Mouse (Mus musculus) lung, embryonic 14.5 days (tissue): ENCODE data around the gene Gm20388. TPM values are rescaled to one million over a fixed set of nuclear protein-coding genes. Genes with fewer than 3 reads are reported as not detected.

ENCODE experiments used
- ATAC-seq: fragments of 200-750 bp; cut with Nextera tagmentation; 2 replicates; pipeline ENCODE4 v1.8.0; 2017; ENCODE audit warnings: mild to moderate bottlenecking, moderate TSS enrichment, moderate library complexity; ENCODE audit not compliant: insufficient read depth
- DNase-seq: peaks from one replicate; pipeline ENCODE4 v3.0.0-alpha.2; 2015
- H3K27ac ChIP-seq: fragments of 300-500 bp; sonication (generic); 2 replicates; pipeline ENCODE4 v1.5.1; 2014; ENCODE audit warnings: low read depth, mild to moderate bottlenecking, moderate library complexity
- H3K27me3 ChIP-seq: fragments of 300-500 bp; sonication (generic); 2 replicates; pipeline ENCODE4 v1.6.1; 2014; ENCODE audit warnings: low read length, control low read depth; ENCODE audit not compliant: insufficient read depth
- H3K36me3 ChIP-seq: fragments of 300-500 bp; sonication (generic); 2 replicates; pipeline ENCODE4 v1.6.1; 2014; ENCODE audit warnings: control low read depth; ENCODE audit not compliant: insufficient read depth
- H3K4me1 ChIP-seq: fragments of 300-500 bp; sonication (generic); 2 replicates; pipeline ENCODE4 v1.6.1; 2014; ENCODE audit warnings: antibody characterized with exemption, control low read depth; ENCODE audit not compliant: insufficient read depth
- H3K4me2 ChIP-seq: fragments of 300-500 bp; sonication (generic); 2 replicates; pipeline ENCODE4 v1.6.1; 2014; ENCODE audit warnings: mild to moderate bottlenecking
- H3K4me3 ChIP-seq: fragments of 300-500 bp; sonication (generic); 2 replicates; pipeline ENCODE4 v1.5.1; 2014; ENCODE audit warnings: low read depth, low read length
- H3K9ac ChIP-seq: fragments of 300-500 bp; sonication (generic); 2 replicates; pipeline ENCODE4 v1.6.1; 2014
- H3K9me3 ChIP-seq: fragments of 300-500 bp; sonication (generic); 2 replicates; pipeline ENCODE4 v1.6.1; 2016; ENCODE audit warnings: low read depth, low read length, control low read depth
- CTCF ChIP-seq: IDR thresholded peaks from 2 replicates; pipeline ENCODE4 v1.5.1; 2016; ENCODE audit warnings: antibody characterized with exemption, low read depth
- WGBS: fragments of 180-500 bp; shearing (Covaris S2); extraction: QIAGEN DNeasy Blood & Tissue Kit; methylation state at CpG from one replicate; pipeline ENCODE4 v1.1.7; 2014; 5-methylcytosine and 5-hydroxymethylcytosine counted together
- polyA plus RNA-seq: library from polyadenylated mRNA; unstranded; fragments of >200 nt; fragmentation: Nextera tagmentation; extraction: Ambion mirVana; gene quantifications from 2 replicates; pipeline ENCODE4 v1.2.1, GENCODE M21; 2014

The Gm20388 gene
- polyA plus RNA-seq, 1 experiment from 2014 or later: not detected

DNA sequence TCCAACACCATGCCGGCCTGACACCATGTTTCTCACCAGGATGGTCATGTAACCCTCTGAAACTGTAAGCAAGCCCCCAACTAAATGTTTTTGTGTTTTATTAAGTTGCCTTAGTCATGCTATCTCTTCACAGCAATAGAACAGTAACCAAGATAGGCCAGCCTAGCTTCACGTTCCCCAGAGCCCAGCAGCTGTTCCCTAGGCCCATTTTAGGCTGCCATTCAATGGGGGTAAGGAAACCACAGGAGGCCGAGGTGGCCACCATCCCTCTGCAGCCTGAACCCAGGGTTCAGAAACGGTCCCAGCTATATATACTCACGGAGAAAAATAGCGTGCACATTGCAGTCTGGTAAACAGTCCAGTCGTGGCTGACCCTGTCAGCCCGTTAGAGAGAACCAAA is 2633.5 kb downstream of the Gm20388 start:
- WGBS: 88% methylated on average over 8 of the region's 8 CpGs
- Histone ChIP-seq H3K4me2 (no peak overlapping the region), H3K9me3 (no peaks in the 10 kb centered on the region), H3K9ac (no peak overlapping the region), H3K4me1 (peaks cover 18% of the 10 kb centered on the region), H3K4me3 (no peak overlapping the region), H3K27me3 (no peaks in the 10 kb centered on the region), H3K36me3 (peaks cover 29% of the 10 kb centered on the region; the same call in 1 of the 2 replicates), H3K27ac (no peak overlapping the region)
- DNase-seq: no peak
- TF ChIP-seq CTCF: no peak
- no peak for ATAC-seq

DNA sequence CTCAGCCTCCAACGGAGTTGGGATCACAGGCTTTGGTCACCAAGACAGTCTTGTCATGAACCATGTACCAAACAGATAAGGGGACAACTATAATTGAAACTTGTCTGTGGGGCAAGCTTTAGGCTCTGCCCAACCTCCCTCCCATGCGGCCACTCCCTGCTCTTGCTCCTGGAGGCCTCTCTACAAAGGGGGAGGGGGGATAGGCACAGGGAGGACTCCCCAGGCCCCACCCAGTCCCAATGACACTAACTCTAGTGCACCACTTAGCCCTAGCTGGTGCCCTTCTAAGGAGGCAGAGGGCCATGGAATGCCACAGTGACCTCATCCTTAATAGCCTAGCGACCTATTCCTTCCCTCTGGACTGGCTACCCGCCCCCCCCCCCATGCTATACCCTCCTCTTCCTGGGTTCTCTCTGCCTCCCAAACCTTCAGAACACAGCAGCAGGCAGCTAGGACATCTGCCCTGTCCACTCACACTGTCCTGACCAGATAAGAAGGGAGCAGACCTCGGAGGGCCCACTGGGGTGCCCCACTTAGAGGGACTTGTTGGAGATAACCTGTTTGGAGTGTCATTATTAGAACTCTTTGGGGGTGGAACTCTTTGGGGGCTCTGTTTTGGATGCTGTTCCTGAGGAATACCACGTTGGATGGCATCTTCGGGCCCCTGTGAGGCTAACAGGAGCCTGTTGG is 2635.6 kb downstream of the Gm20388 start:
- WGBS: 74% methylated on average over 7 of the region's 7 CpGs
- peaks cover 18% of the 10 kb centered on the region for H3K4me1 ChIP-seq
- no peak for TF ChIP-seq CTCF
- no peaks in the 10 kb centered on the region for H3K27me3 ChIP-seq
- peak overlapping the region; percentile 44; the same call in 1 of the 2 replicates for H3K9ac ChIP-seq
- no peak for DNase-seq
- no peak overlapping the region; the same call in 1 of the 2 replicates for H3K4me3 ChIP-seq
- no peak for ATAC-seq
- no peaks in the 10 kb centered on the region for H3K9me3 ChIP-seq
- H3K4me2 ChIP-seq: peak overlapping the region; percentile 93
- peaks cover 22% of the 10 kb centered on the region; the same call in 1 of the 2 replicates for H3K36me3 ChIP-seq
- H3K27ac ChIP-seq: peak overlapping the region; percentile 69

DNA sequence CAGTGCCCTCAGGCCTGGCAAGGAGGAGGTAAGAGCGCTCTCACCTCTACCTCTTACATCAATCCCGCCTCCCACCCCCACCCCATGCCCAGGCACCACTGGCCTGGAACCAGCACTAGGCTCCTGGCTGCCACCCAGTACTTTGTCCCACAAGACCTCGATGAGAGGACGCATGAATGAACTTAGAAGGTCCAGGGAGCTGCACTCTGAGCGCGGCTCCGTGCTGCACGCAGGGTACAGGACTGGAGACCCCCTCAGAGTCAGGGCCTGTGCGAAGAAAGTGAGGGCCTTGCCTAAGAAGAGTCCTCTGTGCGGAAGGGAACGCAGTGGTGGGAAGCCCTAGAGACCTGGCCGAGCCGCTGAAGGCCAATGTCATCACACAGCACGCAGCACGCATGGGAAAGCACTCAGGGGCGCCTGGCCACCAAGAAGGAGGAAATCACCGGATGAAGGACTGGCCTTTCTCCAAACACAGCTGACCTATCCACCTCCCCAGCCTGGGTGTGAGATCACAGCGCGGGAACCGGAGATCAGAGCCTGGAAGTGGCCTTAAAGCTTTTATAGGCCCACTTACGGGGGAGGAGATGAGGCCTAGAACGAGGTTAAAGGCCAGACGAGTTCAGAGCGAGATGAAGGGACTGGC is 2636.3 kb downstream of the Gm20388 start:
- Histone ChIP-seq H3K4me1 (peaks cover 18% of the 10 kb centered on the region), H3K27me3 (no peaks in the 10 kb centered on the region), H3K36me3 (peaks cover 22% of the 10 kb centered on the region; the same call in 1 of the 2 replicates), H3K4me2 (peak overlapping the region; percentile 93), H3K4me3 (peak overlapping the region; percentile 19), H3K27ac (peak overlapping the region; percentile 69), H3K9ac (peak overlapping the region; percentile 44), H3K9me3 (no peaks in the 10 kb centered on the region)
- DNase-seq (peak; percentile 74), ATAC-seq (no peak)
- 41% methylated on average over 24 of the region's 24 CpGs for WGBS
- no peak for TF ChIP-seq CTCF

DNA sequence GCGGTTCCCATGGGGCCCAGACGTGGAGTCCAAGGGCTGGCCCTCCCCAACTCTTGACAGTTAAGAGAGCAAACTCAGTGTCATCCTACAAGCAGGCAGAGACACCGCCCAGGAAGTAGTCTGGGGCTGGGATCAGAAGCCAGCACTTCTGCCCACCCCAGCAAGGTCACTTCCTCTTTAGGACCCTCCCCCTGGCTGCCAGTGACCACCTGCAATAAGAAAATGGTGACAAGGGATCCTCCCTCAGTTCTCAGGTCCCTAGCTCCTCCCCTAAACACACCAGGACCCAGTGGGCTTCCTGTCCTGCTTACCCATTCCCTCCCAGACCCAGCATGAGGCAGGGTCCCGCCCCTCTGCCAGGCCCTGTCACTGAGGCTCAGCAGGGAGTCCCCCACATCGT is 2637.2 kb downstream of the Gm20388 start:
- no peaks in the 10 kb centered on the region for H3K9me3 ChIP-seq
- H3K36me3 ChIP-seq: peaks cover 17% of the 10 kb centered on the region; the same call in 1 of the 2 replicates
- TF ChIP-seq CTCF: no peak
- 0 out of 2 replicates have a peak, but pooled peaks have one; percentile 5 for ATAC-seq
- H3K4me2 ChIP-seq: peak overlapping the region; percentile 93
- peak; percentile 59 for DNase-seq
- no peaks in the 10 kb centered on the region for H3K27me3 ChIP-seq
- peak overlapping the region; percentile 69 for H3K27ac ChIP-seq
- WGBS: 31% methylated on average over 5 of the region's 5 CpGs
- H3K4me1 ChIP-seq: peaks cover 18% of the 10 kb centered on the region
- H3K9ac ChIP-seq: peak overlapping the region; percentile 44
- H3K4me3 ChIP-seq: peak overlapping the region; percentile 19; the same call in 1 of the 2 replicates

DNA sequence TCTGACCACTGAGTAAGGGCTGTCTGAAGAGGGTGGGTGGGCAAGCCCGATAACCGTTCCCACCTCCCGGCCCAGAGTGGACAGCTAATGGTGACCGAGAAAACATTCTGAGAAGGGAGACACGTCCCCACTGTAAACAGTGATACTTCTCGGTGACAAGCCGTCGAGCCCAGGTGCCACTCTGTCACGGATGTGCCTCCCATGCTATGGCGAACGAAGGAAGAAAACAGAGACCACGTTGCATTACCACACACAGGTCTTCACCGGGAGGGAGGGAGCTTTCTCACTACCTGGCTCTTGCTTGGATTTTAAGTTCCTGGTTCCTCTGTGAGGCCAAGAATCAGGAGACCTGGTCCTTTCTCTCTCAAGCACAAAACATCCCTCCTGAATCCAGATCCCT is 2637.7 kb downstream of the Gm20388 start:
- Histone ChIP-seq H3K27ac (peak overlapping the region; percentile 69), H3K4me3 (no peak overlapping the region), H3K4me1 (peaks cover 18% of the 10 kb centered on the region), H3K4me2 (peak overlapping the region; percentile 93), H3K36me3 (peaks cover 12% of the 10 kb centered on the region; the same call in 1 of the 2 replicates), H3K27me3 (no peaks in the 10 kb centered on the region), H3K9me3 (no peaks in the 10 kb centered on the region), H3K9ac (no peak overlapping the region; the same call in 1 of the 2 replicates)
- no peak for DNase-seq
- 54% methylated on average over 13 of the region's 13 CpGs for WGBS
- TF ChIP-seq CTCF: no peak
- no peak for ATAC-seq

DNA sequence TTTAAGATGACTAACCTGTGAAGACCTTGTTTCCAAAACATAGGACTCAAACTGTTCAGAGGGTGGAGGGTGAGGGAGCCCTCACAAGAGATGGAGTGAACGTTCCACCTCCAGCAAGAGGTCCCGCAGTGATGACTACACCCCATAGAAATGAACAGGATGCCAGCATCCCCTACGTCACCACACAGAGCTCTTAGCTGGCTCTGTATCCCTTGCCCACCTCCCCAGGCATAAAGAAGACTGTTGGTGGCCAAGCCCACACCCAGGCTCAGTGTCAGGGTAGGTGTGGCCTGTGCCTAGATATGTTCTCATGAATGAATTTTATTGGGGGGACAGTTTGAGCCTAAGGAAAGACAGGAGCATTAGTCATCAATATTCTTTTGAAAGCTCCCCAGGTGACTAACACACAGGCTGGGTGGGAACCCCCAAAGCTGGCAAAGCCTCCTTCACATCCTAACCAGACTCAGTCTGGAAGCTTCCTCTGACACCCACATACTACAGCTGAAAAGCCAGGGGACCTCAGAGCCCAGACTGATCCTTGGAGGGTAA is 2638.3 kb downstream of the Gm20388 start:
- 79% methylated on average over 3 of the region's 3 CpGs for WGBS
- peak overlapping the region; percentile 93 for H3K4me2 ChIP-seq
- peaks cover 18% of the 10 kb centered on the region for H3K4me1 ChIP-seq
- DNase-seq (no peak), ATAC-seq (no peak)
- H3K36me3 ChIP-seq: 0 out of 2 replicates have a peak, but pooled peaks cover 6% of the 10 kb centered on the region
- peak overlapping the region; percentile 82 for H3K4me3 ChIP-seq
- no peaks in the 10 kb centered on the region for H3K9me3 ChIP-seq
- H3K9ac ChIP-seq: peak overlapping the region; percentile 94; the same call in 1 of the 2 replicates
- TF ChIP-seq CTCF: no peak
- H3K27ac ChIP-seq: peak overlapping the region; percentile 69
- no peaks in the 10 kb centered on the region for H3K27me3 ChIP-seq
